Mouse (Mus musculus) CH12.LX (cell line): Measurements from ENCODE around the gene Hic1. TPM values are rescaled to one million over a fixed set of nuclear protein-coding genes. Genes with fewer than 3 reads are reported as not detected.
A peak's percentile ranks its signal among the peaks of the same experiment; 100 is the strongest.

Experiments used
- DNase-seq: peaks from one replicate; pipeline ENCODE4 v3.0.0-alpha.2; 2013; ENCODE audit errors: extremely low read depth
- H3K27ac ChIP-seq: 2 replicates; pipeline ENCODE4 v1.5.1; 2012; ENCODE audit warnings: low read depth, mild to moderate bottlenecking, control low read depth, moderate library complexity; ENCODE audit not compliant: insufficient read depth
- H3K27me3 ChIP-seq: replicated peaks from 2 replicates; pipeline ENCODE3; 2012; ENCODE audit warnings: inconsistent platforms
- H3K36me3 ChIP-seq, 2 experiments: replicated peaks in 1 of 2; 2 replicates each; pipeline versions ENCODE3 to v1.6.1; 2012; ENCODE audit warnings: inconsistent platforms in 1 of 2, low read length in 1 of 2, mild to moderate bottlenecking in 1 of 2, mixed read lengths in 1 of 2, moderate library complexity in 1 of 2; ENCODE audit not compliant: control insufficient read depth in 1 of 2, insufficient read depth in 1 of 2
- H3K4me1 ChIP-seq, 2 experiments: 2 replicates each; pipeline ENCODE4 v1.6.1; 2012; ENCODE audit warnings: inconsistent platforms in 1 of 2, moderate library complexity in 1 of 2; ENCODE audit not compliant: insufficient read depth in 2 of 2, control insufficient read depth in 1 of 2
- H3K4me2 ChIP-seq: 2 replicates; pipeline ENCODE4 v1.6.1; 2012; ENCODE audit warnings: low read depth, mild to moderate bottlenecking, control low read depth; ENCODE audit not compliant: poor library complexity, insufficient read depth, severe bottlenecking
- H3K4me3 ChIP-seq, 3 experiments: fragments of 150-350 bp in 1 of 3; sonication (generic) in 1 of 3; replicated peaks in 1 of 3; 2 replicates each; pipeline versions ENCODE3 to v1.5.1; 2011 to 2012; ENCODE audit warnings: low read depth in 2 of 3, low read length in 2 of 3, mild to moderate bottlenecking in 2 of 3, moderate library complexity in 2 of 3, control low read depth in 1 of 3, improper control_type of control experiment in 1 of 3, inconsistent platforms in 1 of 3, mixed read lengths in 1 of 3; ENCODE audit not compliant: poor library complexity in 1 of 3
- H3K79me2 ChIP-seq: replicated peaks from 2 replicates; pipeline ENCODE4 v1.6.1; 2012; ENCODE audit warnings: mild to moderate bottlenecking, moderate library complexity; ENCODE audit not compliant: control insufficient read depth, poor library complexity, insufficient read depth, severe bottlenecking; ENCODE audit errors: extremely low read depth
- H3K9ac ChIP-seq: 2 replicates; pipeline ENCODE4 v1.6.1; 2012; ENCODE audit warnings: low read depth, mild to moderate bottlenecking, control low read depth, moderate library complexity; ENCODE audit not compliant: insufficient read depth
- H3K9me3 ChIP-seq: replicated peaks from 2 replicates; pipeline ENCODE3; 2012; ENCODE audit warnings: low read length, inconsistent platforms, mixed read lengths
- BHLHE40 ChIP-seq: IDR thresholded peaks from 2 replicates; pipeline ENCODE4 v1.6.1; 2011; ENCODE audit warnings: mild to moderate bottlenecking, low read depth, low read length, improper control_type of control experiment
- CTCF ChIP-seq, 2 experiments: IDR thresholded peaks in 1 of 2; conservative IDR thresholded peaks in 1 of 2; 2 replicates each; pipeline ENCODE4 v1.5.1; 2011 to 2012; ENCODE audit warnings: low read depth in 2 of 2, low read length in 2 of 2, improper control_type of control experiment in 1 of 2, inconsistent platforms in 1 of 2, mild to moderate bottlenecking in 1 of 2, moderate library complexity in 1 of 2
- E2F4 ChIP-seq: IDR thresholded peaks from 2 replicates; pipeline ENCODE4 v1.6.1; 2011; ENCODE audit warnings: low read depth, low read length, improper control_type of control experiment; ENCODE audit not compliant: insufficient replicate concordance
- ELF1 ChIP-seq: IDR thresholded peaks from 2 replicates; pipeline ENCODE4 v1.6.1; 2014; ENCODE audit warnings: low read depth, mild to moderate bottlenecking, inconsistent platforms, low read length, improper control_type of control experiment
- EP300 ChIP-seq: IDR thresholded peaks from 2 replicates; pipeline ENCODE4 v1.6.1; 2011; ENCODE audit warnings: low read length, improper control_type of control experiment
- ETS1 ChIP-seq: conservative IDR thresholded peaks from 2 replicates; pipeline ENCODE4 v1.6.1; 2012; ENCODE audit warnings: low read depth, mild to moderate bottlenecking, inconsistent platforms, low read length, improper control_type of control experiment, moderate library complexity
- HCFC1 ChIP-seq: IDR thresholded peaks from 2 replicates; pipeline ENCODE4 v1.6.1; 2012; ENCODE audit warnings: low read depth, mild to moderate bottlenecking, inconsistent platforms, low read length, improper control_type of control experiment
- IRF4 ChIP-seq: IDR thresholded peaks from 2 replicates; pipeline ENCODE4 v1.6.1; 2014; ENCODE audit warnings: low read depth, mild to moderate bottlenecking, inconsistent platforms, low read length, improper control_type of control experiment
- JUND ChIP-seq: conservative IDR thresholded peaks from 2 replicates; pipeline ENCODE4 v1.6.1; 2011; ENCODE audit warnings: low read depth, low read length, improper control_type of control experiment
- MAFK ChIP-seq: IDR thresholded peaks from 2 replicates; pipeline ENCODE4 v1.6.1; 2011; ENCODE audit warnings: low read length, improper control_type of control experiment; ENCODE audit not compliant: insufficient replicate concordance
- MAX ChIP-seq: IDR thresholded peaks from 2 replicates; pipeline ENCODE4 v1.6.1; 2011; ENCODE audit warnings: low read length, improper control_type of control experiment
- MEF2A ChIP-seq: IDR thresholded peaks from 2 replicates; pipeline ENCODE4 v1.6.1; 2014; ENCODE audit warnings: low read depth, mild to moderate bottlenecking, inconsistent platforms, low read length, improper control_type of control experiment, borderline replicate concordance
- MXI1 ChIP-seq: IDR thresholded peaks from 2 replicates; pipeline ENCODE4 v1.6.1; 2011; ENCODE audit warnings: mild to moderate bottlenecking, low read depth, low read length, improper control_type of control experiment
- NELFE ChIP-seq: IDR thresholded peaks from 2 replicates; pipeline ENCODE4 v1.6.1; 2011; ENCODE audit warnings: low read depth, low read length, improper control_type of control experiment
- NRF1 ChIP-seq: IDR thresholded peaks from 2 replicates; pipeline ENCODE4 v1.6.1; 2014; ENCODE audit warnings: low read depth, mild to moderate bottlenecking, inconsistent platforms, low read length, improper control_type of control experiment, moderate library complexity
- POLR2AphosphoS2 ChIP-seq: IDR thresholded peaks from 2 replicates; pipeline ENCODE4 v1.6.1; 2011; ENCODE audit warnings: low read depth, low read length, improper control_type of control experiment
- SIN3A ChIP-seq: IDR thresholded peaks from 2 replicates; pipeline ENCODE4 v1.6.1; 2012; ENCODE audit warnings: low read length, improper control_type of control experiment, inconsistent platforms
- SMC3 ChIP-seq: IDR thresholded peaks from 2 replicates; pipeline ENCODE4 v1.6.1; 2011; ENCODE audit warnings: low read depth, low read length, improper control_type of control experiment
- TCF12 ChIP-seq: IDR thresholded peaks from 2 replicates; pipeline ENCODE4 v1.6.1; 2014; ENCODE audit warnings: low read depth, mild to moderate bottlenecking, inconsistent platforms, low read length, improper control_type of control experiment
- UBTF ChIP-seq: IDR thresholded peaks from 2 replicates; pipeline ENCODE4 v1.6.1; 2012; ENCODE audit warnings: low read depth, mild to moderate bottlenecking, inconsistent platforms, low read length, improper control_type of control experiment, moderate library complexity
- USF1 ChIP-seq: IDR thresholded peaks from 2 replicates; pipeline ENCODE4 v1.6.1; 2014; ENCODE audit warnings: low read depth, mild to moderate bottlenecking, inconsistent platforms, low read length, improper control_type of control experiment
- USF2 ChIP-seq: conservative IDR thresholded peaks from 2 replicates; pipeline ENCODE4 v1.6.1; 2011; ENCODE audit warnings: low read depth, low read length, improper control_type of control experiment
- ZC3H11A ChIP-seq: IDR thresholded peaks from 2 replicates; pipeline ENCODE4 v1.6.1; 2012; ENCODE audit warnings: low read depth, mild to moderate bottlenecking, inconsistent platforms, low read length, improper control_type of control experiment
- ZKSCAN1 ChIP-seq: IDR thresholded peaks from 2 replicates; pipeline ENCODE4 v1.6.1; 2012; ENCODE audit warnings: low read depth, inconsistent platforms, low read length, improper control_type of control experiment, borderline replicate concordance
- ZMIZ1 ChIP-seq: IDR thresholded peaks from 2 replicates; pipeline ENCODE4 v1.6.1; 2012; ENCODE audit warnings: low read depth, mild to moderate bottlenecking, inconsistent platforms, low read length, improper control_type of control experiment
- dilution Hi-C: fragments of 300-500 bp; cut with MboI; formaldehyde crosslinking; loops from 2 replicates; pipeline ENCODE4 v1.14.3; 2020; ENCODE audit warnings: low sequenced_read_pairs; ENCODE audit not compliant: extremely low pct_unique_long_range_greater_than_20kb, extremely low pct_ligation_motif_present
- in situ Hi-C: fragments of 300-500 bp; cut with MboI; formaldehyde crosslinking; loops from 3 replicates; pipeline ENCODE4 v1.14.3; 2019; ENCODE audit warnings: low sequenced_read_pairs, low pct_ligation_motif_present, low pct_unique_long_range_greater_than_20kb, mixed read lengths
- polyA plus RNA-seq: library from polyadenylated mRNA; unstranded; fragments of >175 nt; gene quantifications from 2 replicates; pipeline ENCODE4 v1.2.1, GENCODE M21; 2012; ENCODE audit warnings: low read depth; ENCODE audit not compliant: insufficient read length
- total RNA-seq, 2 experiments: library from RNA; depleted of rRNA; stranded (reverse); fragments of 300-350 nt in 1 of 2; fragments of >200 nt in 1 of 2; gene quantifications; 2 replicates each; pipeline ENCODE4 v1.2.3; 2012 to 2014

Hic1 gene
- total and polyA plus RNA-seq, 3 experiments, result 2.9 to 6.4 (median 5.7) TPM

GRCm38 (mm10) chr11:75154053-75154585, 15.2 kb downstream of the Hic1 start (continued):
- TF ChIP-seq MXI1 (peak; percentile 71), MEF2A (peak; percentile 93), USF1 (no peak), JUND (peak; percentile 79), SIN3A (peak; percentile 91), POLR2AphosphoS2 (0 out of 2 replicates have a peak, but pooled peaks have one; percentile 51), USF2 (no peak), ETS1 (peak; percentile 96), MAFK (peak; percentile 83), CTCF (conservative IDR thresholded peaks at IDR 0.05 in 1 of 2, IDR thresholded peaks at IDR 0.05 in 1 of 2; ENCODE audit: low read depth in 2 of 2, low read length in 2 of 2) (peak; percentile 26 to 86; a peak in 3 of 4 replicates), E2F4 (no peak)

GRCm38 (mm10) chr11:75152603-75153557, 16.4 kb downstream of the Hic1 start:
- dilution Hi-C loops, result no loop called here
- Histone ChIP-seq H3K27me3 (no peaks in the 10 kb centered on the region), H3K9me3 (no peaks in the 10 kb centered on the region), H3K79me2 (no peaks in the 10 kb centered on the region), H3K4me2 (0 out of 2 replicates have a peak overlapping the region, but pooled peaks have one; percentile 0), H3K4me1 (peaks cover 17 to 64% of the 10 kb centered on the region in 2 experiments), H3K9ac (no peak overlapping the region), H3K36me3 (peaks cover 6 to 50% of the 10 kb centered on the region in 2 experiments), H3K27ac (peak overlapping the region; percentile 48), H3K4me3 (peak overlapping the region; percentile 16 to 45 (median 26))
- in situ Hi-C loops, result loop anchor here (25.0 kb wide), 1 partner anchor 516 kb away; the partner anchor contains the start of gene Cluh
- peak; percentile 75 for DNase-seq
- TF ChIP-seq ZC3H11A, result no peak
- no peak; the same call in 1 of the 2 replicates for TF ChIP-seq JUND
- no peak for TF ChIP-seq UBTF
- TF ChIP-seq HCFC1, result peak; percentile 38; the same call in 1 of the 2 replicates
- TF ChIP-seq ZKSCAN1, result no peak
- TF ChIP-seq ELF1, result peak; percentile 62
- no peak for TF ChIP-seq MAX
- TF ChIP-seq TCF12, result 0 out of 2 replicates have a peak, but pooled peaks have one; percentile 42
- TF ChIP-seq EP300, result peak; percentile 47; the same call in 1 of the 2 replicates
- TF ChIP-seq ETS1, result peak; percentile 54; the same call in 1 of the 2 replicates
- no peak for TF ChIP-seq ZMIZ1
- no peak for TF ChIP-seq SMC3
- TF ChIP-seq MAFK, result no peak
- TF ChIP-seq NRF1, result no peak
- no peak for TF ChIP-seq IRF4
- TF ChIP-seq BHLHE40, result no peak
- no peak for TF ChIP-seq NELFE
- TF ChIP-seq E2F4, result no peak
